Mouse (Mus musculus) kidney, embryonic 15.5 days (tissue): ENCODE data around the gene Aebp1. TPM values are rescaled to one million over a fixed set of nuclear protein-coding genes. Genes with fewer than 3 reads are reported as not detected.

ENCODE experiments used
- ATAC-seq: fragments of 200-750 bp; cut with Nextera tagmentation; replicated peaks from 2 replicates; pipeline ENCODE4 v1.8.0; 2017; ENCODE audit warnings: moderate TSS enrichment; ENCODE audit not compliant: low FRiP score
- H3K27ac ChIP-seq: fragments of 300-500 bp; sonication (generic); 2 replicates; pipeline ENCODE4 v1.5.1; 2015; ENCODE audit warnings: mild to moderate bottlenecking, inconsistent platforms
- H3K27me3 ChIP-seq: fragments of 300-500 bp; sonication (generic); 2 replicates; pipeline ENCODE4 v1.6.1; 2015; ENCODE audit warnings: inconsistent platforms
- H3K36me3 ChIP-seq: fragments of 300-500 bp; sonication (generic); 2 replicates; pipeline ENCODE4 v1.6.1; 2015; ENCODE audit warnings: inconsistent platforms
- H3K4me1 ChIP-seq: fragments of 300-500 bp; sonication (generic); 2 replicates; pipeline ENCODE4 v1.6.1; 2015; ENCODE audit warnings: inconsistent platforms
- H3K4me2 ChIP-seq: fragments of 300-500 bp; sonication (generic); 2 replicates; pipeline ENCODE4 v1.6.1; 2015; ENCODE audit warnings: moderate library complexity, mild to moderate bottlenecking, inconsistent platforms
- H3K4me3 ChIP-seq: fragments of 300-500 bp; sonication (generic); replicated peaks from 2 replicates; pipeline ENCODE4 v1.5.1; 2015; ENCODE audit warnings: mild to moderate bottlenecking, inconsistent platforms
- H3K9ac ChIP-seq: fragments of 300-500 bp; sonication (generic); 2 replicates; pipeline ENCODE4 v1.6.1; 2015; ENCODE audit warnings: mild to moderate bottlenecking, inconsistent platforms
- H3K9me3 ChIP-seq: fragments of 300-500 bp; sonication (generic); replicated peaks from 2 replicates; pipeline ENCODE4 v1.6.1; 2016; ENCODE audit warnings: inconsistent platforms
- WGBS: fragments of 180-500 bp; shearing (Covaris S2); methylation state at CpG from one replicate; pipeline ENCODE4 v1.1.7; 2015; ENCODE audit warnings: mixed read lengths; 5-methylcytosine and 5-hydroxymethylcytosine counted together
- polyA plus RNA-seq: library from polyadenylated mRNA; unstranded; fragments of >200 nt; fragmentation: Nextera tagmentation; extraction: Ambion mirVana; gene quantifications from 2 replicates; pipeline ENCODE4 v1.2.1, GENCODE M21; 2015

Aebp1 gene
- polyA plus RNA-seq, 1 experiment from 2014 or later = 52.1 TPM

DNA sequence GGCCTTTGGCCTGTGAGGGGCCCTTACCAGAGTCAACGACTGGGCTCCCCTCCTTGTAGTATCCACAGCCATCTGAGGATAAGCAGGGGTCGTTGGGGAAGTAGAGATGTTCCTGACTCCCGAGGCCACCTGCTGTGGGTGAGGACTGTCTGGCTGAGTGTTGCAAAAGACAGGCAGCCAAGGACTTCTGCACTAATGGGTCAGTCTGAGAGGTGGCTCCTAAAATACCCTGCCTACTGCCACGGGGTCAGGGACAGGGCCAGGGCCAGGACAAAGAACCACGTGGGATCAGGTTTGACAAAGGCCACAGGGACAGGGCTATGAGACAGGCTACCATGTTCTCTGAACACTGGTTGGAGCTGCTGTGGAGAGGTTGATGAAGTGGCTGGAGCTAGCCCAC lies 53.2 kb downstream of the Aebp1 start:
- Histone ChIP-seq H3K27me3 (0 out of 2 replicates have a peak, but pooled peaks cover 6% of the 10 kb centered on the region), H3K4me2 (no peak overlapping the region), H3K4me3 (no peak overlapping the region), H3K27ac (no peak overlapping the region), H3K9me3 (no peaks in the 10 kb centered on the region), H3K4me1 (no peaks in the 10 kb centered on the region), H3K9ac (no peak overlapping the region), H3K36me3 (no peaks in the 10 kb centered on the region)
- WGBS = 65% methylated on average over 5 of the region's 5 CpGs
- no peak for ATAC-seq

- H3K4me1 ChIP-seq = 0 out of 2 replicates have a peak, but pooled peaks cover 5% of the 10 kb centered on the region
- 0 out of 2 replicates have a peak, but pooled peaks cover 6% of the 10 kb centered on the region for H3K27me3 ChIP-seq
- no peak for ATAC-seq
- H3K9me3 ChIP-seq = no peaks in the 10 kb centered on the region
- no peak overlapping the region for H3K9ac ChIP-seq
- H3K4me2 ChIP-seq = no peak overlapping the region
- H3K4me3 ChIP-seq = no peak overlapping the region
- no peaks in the 10 kb centered on the region for H3K36me3 ChIP-seq
- WGBS = 73% methylated on average over 5 of the region's 5 CpGs
- H3K27ac ChIP-seq = no peak overlapping the region
Measured at GRCm38 (mm10) chr11:5915429-5916177, 53.9 kb downstream of the Aebp1 start.

GRCm38 (mm10) chr11:5916178-5916548 lies 54.4 kb downstream of the Aebp1 start:
- 0 out of 2 replicates have a peak, but pooled peaks cover 6% of the 10 kb centered on the region for H3K27me3 ChIP-seq
- 0 out of 2 replicates have a peak, but pooled peaks cover 5% of the 10 kb centered on the region for H3K4me1 ChIP-seq
- no peaks in the 10 kb centered on the region for H3K36me3 ChIP-seq
- no peaks in the 10 kb centered on the region for H3K9me3 ChIP-seq
- 72% methylated on average over 8 of the region's 8 CpGs for WGBS
- H3K4me2 ChIP-seq = no peak overlapping the region
- H3K27ac ChIP-seq = no peak overlapping the region
- H3K9ac ChIP-seq = no peak overlapping the region
- no peak for ATAC-seq
- H3K4me3 ChIP-seq = no peak overlapping the region

DNA sequence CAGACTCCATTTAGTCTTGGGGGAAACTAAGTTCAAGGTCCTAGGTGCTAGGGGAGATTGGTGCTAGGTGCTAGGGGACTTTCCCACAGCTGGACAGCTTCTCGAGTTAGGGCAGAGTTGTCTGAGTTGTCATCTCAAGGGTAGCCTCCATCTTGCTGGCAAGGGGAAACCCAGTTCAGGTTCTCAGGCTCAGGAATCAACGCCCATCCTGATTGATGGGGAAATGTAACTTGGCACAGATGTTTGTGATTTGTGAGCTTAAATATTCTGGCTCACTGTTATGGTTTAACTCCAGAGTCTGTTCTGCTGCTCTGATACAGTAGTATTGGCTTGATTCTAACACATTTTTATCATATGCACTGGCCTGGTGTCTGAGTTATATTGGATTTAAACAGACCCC lies 56.4 kb downstream of the Aebp1 start:
- ATAC-seq = no peak
- Histone ChIP-seq H3K4me1 (0 out of 2 replicates have a peak, but pooled peaks cover 5% of the 10 kb centered on the region), H3K4me3 (no peak overlapping the region), H3K9ac (no peak overlapping the region), H3K27me3 (0 out of 2 replicates have a peak, but pooled peaks cover 3% of the 10 kb centered on the region), H3K9me3 (no peaks in the 10 kb centered on the region), H3K4me2 (no peak overlapping the region), H3K36me3 (no peaks in the 10 kb centered on the region), H3K27ac (no peak overlapping the region)
- 72% methylated on average over 2 of the region's 2 CpGs for WGBS

GRCm38 (mm10) chr11:5919606-5920005 lies 57.9 kb downstream of the Aebp1 start:
- Histone ChIP-seq H3K9me3 (no peaks in the 10 kb centered on the region), H3K4me2 (no peak overlapping the region)
- 94% methylated on average over 4 of the region's 4 CpGs for WGBS

DNA sequence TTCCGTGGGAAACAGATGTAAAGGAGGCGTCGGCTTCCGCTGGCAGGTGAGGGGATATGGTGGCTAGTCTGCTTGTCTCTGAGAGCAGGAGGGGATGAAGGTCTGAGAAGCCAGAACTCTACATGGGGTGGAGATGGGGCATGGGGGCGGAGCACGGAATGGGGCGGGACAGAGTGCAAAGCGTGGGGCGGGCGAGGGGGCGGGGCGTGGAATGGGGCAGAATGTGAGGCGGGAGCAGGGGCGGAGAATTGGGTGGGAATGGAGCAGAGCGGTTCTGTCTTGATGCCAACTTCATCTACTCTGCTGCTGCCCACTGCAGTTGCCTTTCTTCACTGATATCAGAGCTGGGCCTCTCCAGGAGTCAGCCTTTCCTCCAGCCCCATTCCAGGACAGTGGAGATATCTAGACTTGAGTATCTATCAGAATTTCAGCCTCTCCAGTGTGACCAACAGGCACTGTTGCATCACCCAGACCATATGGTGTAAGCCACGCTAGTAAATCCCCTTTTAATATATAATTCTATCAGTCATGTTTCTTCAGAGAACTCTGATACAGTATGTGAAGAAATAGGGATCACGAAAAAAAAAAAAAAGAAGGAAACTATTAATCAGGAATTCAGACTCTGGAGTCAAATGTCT lies 58.7 kb downstream of the Aebp1 start:
- 29% methylated on average over 17 of the region's 17 CpGs for WGBS
- Histone ChIP-seq H3K36me3 (no peaks in the 10 kb centered on the region), H3K9me3 (no peaks in the 10 kb centered on the region), H3K4me1 (0 out of 2 replicates have a peak, but pooled peaks cover 5% of the 10 kb centered on the region), H3K4me3 (no peak overlapping the region), H3K9ac (no peak overlapping the region), H3K27ac (no peak overlapping the region), H3K27me3 (no peaks in the 10 kb centered on the region), H3K4me2 (0 out of 2 replicates have a peak overlapping the region, but pooled peaks have one; percentile 23)
- ATAC-seq = peak; percentile 49; the same call in 1 of the 2 replicates

More at GRCm38 (mm10) chr11:5919606-5920005, 57.9 kb downstream of the Aebp1 start:
- Histone ChIP-seq H3K27ac (no peak overlapping the region), H3K27me3 (no peaks in the 10 kb centered on the region), H3K4me1 (0 out of 2 replicates have a peak, but pooled peaks cover 5% of the 10 kb centered on the region), H3K9ac (no peak overlapping the region), H3K4me3 (no peak overlapping the region), H3K36me3 (no peaks in the 10 kb centered on the region)
- no peak for ATAC-seq

Other genes with a start within 250 kb of the Aebp1 start
- gene Mrps24, start 146.3 kb upstream of the Aebp1 start, polyA plus RNA-seq = 192 and 202 TPM in 2 replicates
- 22.3 and 23.3 TPM in 2 replicates for gene Urgcp, start 99.6 kb upstream of the Aebp1 start, polyA plus RNA-seq
- gene Dbnl, start 73.5 kb upstream of the Aebp1 start, polyA plus RNA-seq = 112 and 116 TPM in 2 replicates
- gene Pgam2, start 58.2 kb upstream of the Aebp1 start, polyA plus RNA-seq = 22.7 and 37.9 TPM in 2 replicates
- gene Polm, start 23.9 kb upstream of the Aebp1 start, polyA plus RNA-seq = 9.2 and 9.9 TPM in 2 replicates
- gene Pold2, start 16.3 kb downstream of the Aebp1 start, polyA plus RNA-seq = 133 and 141 TPM in 2 replicates
- gene Myl7, start 36.8 kb downstream of the Aebp1 start, polyA plus RNA-seq = 3.9 and 5.8 TPM in 2 replicates
- gene Gck, start 88.1 kb downstream of the Aebp1 start, polyA plus RNA-seq = 1.3 and 2.0 TPM in 2 replicates
- gene Ykt6, start 93.7 kb downstream of the Aebp1 start, polyA plus RNA-seq = 52.9 and 57.3 TPM in 2 replicates
- gene Camk2b, start 204.4 kb downstream of the Aebp1 start, polyA plus RNA-seq = 4.3 and 4.5 TPM in 2 replicates